Mouse (Mus musculus) T-helper 17 cell (primary cell): ENCODE results near the gene Olfr533.
"Not testable (repeated sequence)": the region's sequence is repeated elsewhere in the genome, so short reads cannot be mapped to it uniquely, and the experiment has no call there.

Experiments
- in situ Hi-C, 2 experiments: fragments of 300-600 bp; cut with MboI, MseI; formaldehyde crosslinking; loops; 1 replicate in 1 of 2; 2 replicates in 1 of 2; pipeline ENCODE4 v1.15.1; 2025; ENCODE audit warnings: high pct_unique_total_duplicates in 2 of 2

Olfr533 gene

DNA sequence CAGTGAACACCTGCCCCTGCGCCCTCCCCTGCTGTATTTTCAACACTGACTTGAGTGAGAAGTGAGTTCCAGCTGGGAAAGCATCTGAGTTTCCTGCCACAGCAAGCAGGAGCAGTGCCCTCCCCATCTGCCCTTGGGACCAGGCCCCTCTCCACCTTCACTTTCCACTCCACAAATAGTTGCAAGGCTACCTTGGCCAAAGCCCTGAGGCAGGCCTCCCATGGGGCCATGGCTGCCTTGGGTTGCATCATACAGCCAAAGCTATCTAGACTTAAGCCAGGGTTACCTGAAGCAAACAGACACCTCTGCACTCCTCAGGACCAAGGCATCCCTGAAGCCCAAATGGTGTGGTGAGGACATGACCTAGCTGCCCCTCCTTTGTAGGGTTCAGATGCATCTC lies at the start of gene Olfr533:
Gene Olfr533, plus strand, starts transcription at position 301 of the 400 bp plus-strand sequence.
- in situ Hi-C loops, result not testable (repeated sequence)

DNA sequence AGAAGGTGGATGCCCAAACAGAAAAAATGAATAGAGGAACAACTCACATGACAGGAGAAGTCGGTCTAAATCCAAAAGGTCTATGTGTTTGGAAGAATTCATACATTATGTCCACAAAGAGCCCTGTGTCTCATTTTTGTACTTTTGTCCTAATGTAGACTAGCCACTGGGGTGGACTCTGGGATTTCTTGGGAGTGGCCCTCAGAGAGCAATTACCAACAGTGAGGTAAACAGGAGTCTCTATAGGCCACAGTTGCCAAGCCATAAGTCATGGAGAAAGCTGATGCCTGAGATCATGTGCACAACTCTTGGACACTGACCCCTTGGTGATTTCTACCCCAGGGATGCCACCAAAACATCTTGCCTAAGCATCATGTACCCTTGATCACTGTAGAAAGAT lies 41.6 kb upstream of the Olfr533 start, which contains the start of gene Olfr532:
Gene Olfr532, minus strand, starts transcription at position 101 of the 400 bp plus-strand sequence.
- in situ Hi-C loops, result no loop called here

DNA sequence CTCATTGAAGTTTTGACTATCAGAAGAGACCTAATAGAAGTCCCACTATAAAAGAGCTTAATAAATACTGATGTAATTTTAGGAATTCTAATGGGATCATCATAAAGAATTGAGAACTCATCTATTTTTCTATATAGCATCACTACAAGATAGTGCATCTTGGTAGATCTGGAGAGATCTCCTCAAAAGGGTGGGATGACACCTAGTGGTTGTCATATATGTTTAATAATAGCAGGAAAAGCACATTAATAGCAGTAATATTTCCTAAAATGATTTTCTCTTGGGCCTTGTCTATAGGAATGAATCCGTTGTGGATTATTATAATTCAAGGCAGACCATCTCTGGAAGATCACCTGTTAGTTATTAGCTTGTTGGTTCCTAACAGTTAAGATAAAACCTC lies 20.0 kb upstream of the Olfr533 start:
- in situ Hi-C loops, result no loop called here

DNA sequence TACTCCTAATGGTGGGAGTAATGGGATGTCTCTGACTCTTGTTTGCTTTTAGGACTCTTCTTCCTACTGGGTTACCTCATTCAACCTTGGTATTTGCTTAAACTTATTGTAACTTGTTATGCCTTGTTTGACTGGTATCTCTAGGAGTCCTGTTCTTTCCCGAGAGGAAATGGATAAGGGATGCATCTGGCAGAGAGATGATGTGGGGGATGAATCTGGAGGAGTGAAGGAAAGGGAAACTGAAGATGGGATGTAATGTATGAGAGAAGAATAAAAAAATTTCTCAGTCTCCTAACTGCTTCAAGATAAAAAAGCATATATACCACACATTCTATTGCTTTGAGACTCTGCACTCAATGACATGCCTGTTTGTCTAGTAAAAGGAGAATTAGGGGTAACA lies 14.7 kb downstream of the Olfr533 start:
- in situ Hi-C loops, result no loop called here

DNA sequence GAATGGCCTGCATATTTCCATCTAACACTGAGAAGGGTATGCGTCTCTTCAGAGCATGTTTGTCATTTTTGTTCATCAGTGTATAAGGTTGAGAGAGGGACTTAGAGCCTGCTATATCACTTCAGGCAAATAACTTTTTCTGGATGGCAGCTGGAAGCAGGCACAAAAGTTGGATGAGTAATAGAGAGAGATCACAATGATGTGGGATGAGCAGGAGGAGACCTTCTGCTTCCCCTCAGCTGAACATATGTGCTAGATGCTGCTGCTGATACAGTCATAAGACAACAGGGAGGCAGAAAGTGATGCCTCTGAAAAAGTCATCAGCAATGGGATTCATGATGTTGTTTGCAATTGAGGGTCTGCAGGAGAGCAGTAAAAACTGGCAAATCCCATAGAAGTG lies 15.6 kb downstream of the Olfr533 start:
- in situ Hi-C loops, result no loop called here

DNA sequence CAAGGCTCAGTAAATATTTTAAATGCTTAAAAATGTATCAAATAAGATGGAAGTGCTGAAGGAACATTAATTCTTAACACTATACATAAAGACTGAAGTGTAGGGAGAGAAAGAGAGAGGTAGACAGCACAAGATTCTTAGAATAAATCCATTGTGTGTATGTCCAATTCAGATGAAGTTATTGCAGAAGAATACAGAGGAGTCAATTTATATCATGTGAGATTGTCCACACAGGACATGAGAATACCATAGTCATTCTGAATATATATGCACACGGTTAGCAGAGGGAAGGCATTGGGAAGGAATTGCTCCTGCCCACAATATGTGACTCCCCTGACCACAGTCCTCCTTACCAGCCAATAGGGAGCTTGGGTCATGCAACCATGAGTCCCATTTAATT lies 20.7 kb downstream of the Olfr533 start, which contains the start of gene Olfr535:
Gene Olfr535, plus strand, starts transcription at position 301 of the 400 bp plus-strand sequence.
- in situ Hi-C loops, result no loop called here

DNA sequence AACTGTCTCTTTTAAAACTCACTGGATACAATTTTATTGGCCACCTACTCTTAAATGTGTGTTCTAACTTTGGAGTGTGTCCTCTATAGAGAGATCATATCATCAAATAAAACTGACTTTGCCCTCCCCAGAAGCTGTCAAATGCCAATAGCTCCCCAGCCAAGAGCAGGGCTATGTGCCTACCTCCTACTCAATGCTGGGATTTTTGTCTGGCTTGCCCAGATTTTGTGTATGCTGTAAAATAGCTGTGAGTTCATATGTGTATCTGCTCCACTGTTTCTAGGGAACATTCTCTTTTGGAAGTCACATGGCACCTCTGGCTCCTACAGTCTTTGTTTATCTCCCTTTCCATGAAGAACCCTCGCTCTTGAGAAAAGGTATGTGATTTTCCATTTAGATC lies 25.8 kb downstream of the Olfr533 start:
- in situ Hi-C loops, result no loop called here

DNA sequence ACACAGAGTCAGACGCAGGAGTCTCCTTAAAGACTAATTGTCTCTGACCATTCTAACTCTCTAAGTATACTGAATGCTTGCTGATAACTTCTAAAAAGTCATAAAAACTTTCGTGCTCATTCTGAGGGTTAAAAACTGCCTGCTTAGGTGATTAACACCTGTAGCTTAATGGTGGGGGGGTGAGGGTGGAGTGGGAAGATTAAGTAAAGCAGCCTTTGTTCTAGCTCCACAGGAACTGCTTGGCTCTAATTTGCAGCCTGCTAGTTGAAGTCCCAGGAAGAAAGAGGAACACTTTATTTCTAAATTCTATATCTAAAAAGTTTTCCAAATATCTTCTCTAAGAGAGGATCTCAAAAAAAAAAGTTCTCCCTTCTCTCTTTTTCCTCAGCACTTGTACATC lies 31.1 kb downstream of the Olfr533 start:
- in situ Hi-C loops, result no loop called here

DNA sequence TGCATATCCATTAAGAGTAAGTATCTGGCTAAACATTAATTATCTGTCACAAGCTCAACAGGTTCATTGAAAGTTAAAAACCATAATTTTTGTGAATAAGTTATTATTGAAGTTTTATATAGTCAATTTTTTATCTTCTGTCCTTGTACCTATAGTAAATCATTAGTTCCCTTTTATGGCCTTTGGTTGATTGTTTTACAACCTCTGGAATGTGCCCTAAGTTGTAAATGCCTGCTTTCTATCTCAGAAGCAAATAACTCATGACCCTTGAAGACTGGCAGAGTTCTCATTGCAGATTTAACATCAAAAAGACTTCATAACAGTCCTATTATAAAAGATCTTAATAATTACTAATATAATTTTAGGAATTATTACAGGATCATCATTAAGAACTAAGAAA lies 31.5 kb downstream of the Olfr533 start:
- in situ Hi-C loops, result no loop called here

DNA sequence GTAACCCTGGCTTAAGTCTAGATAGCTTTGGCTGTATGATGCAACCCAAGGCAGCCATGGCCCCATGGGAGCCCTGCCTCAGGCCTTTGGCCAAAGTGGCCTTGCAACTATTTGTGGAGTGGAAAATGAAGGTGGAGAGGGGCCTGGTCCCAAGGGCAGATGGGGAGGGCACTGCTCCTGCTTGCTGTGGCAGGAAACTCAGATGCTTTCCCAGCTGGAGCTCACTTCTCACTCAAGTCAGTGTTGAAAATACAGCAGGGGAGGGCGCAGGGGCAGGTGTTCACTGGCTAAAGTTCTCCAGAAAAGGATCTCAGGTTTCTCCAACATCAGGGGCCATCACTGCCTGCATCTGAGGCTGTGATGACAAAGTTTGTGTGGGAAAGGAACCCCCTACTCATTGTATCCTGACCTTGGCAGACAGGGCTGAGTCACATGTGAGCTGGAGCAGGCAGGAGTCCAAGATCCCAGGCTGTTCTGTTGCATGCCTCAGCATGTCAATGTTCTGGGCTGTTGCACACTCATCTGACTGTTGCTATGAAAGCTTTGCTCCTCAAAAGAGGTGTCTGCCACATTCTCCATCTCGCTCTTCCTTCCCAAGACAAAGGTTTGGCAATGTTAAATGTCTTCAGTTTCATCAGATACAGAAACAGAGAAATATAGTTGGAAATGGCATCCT lies 44.3 kb downstream of the Olfr533 start, which contains the start of gene Olfr536:
Gene Olfr536, minus strand, starts transcription at position 51 of the 676 bp plus-strand sequence.
- in situ Hi-C loops, result not testable (repeated sequence)
